Mouse (Mus musculus) G1E (cell line): ENCODE measurements around the gene Dmrt1. TPM values are rescaled to one million over a fixed set of nuclear protein-coding genes. Genes with fewer than 3 reads are reported as not detected.

Experiments
- ATAC-seq: 2 replicates; pipeline ENCODE4 v1.8.0; 2016; ENCODE audit warnings: mild to moderate bottlenecking; ENCODE audit not compliant: insufficient number of reproducible peaks, poor library complexity, low FRiP score, severe bottlenecking; ENCODE audit errors: extremely low read depth
- DNase-seq: peaks from one replicate; pipeline ENCODE4 v3.0.0; 2012; ENCODE audit warnings: low spot score
- H3K27me3 ChIP-seq: 2 replicates; pipeline ENCODE4 v1.6.1; 2012; ENCODE audit warnings: mild to moderate bottlenecking, low read length, inconsistent platforms; ENCODE audit not compliant: insufficient read depth
- H3K36me3 ChIP-seq: replicated peaks from 2 replicates; pipeline ENCODE3; 2012; ENCODE audit warnings: mild to moderate bottlenecking, inconsistent platforms
- H3K4me1 ChIP-seq: 2 replicates; pipeline ENCODE4 v1.6.1; 2012; ENCODE audit warnings: low read depth, low read length, inconsistent platforms, mixed read lengths; ENCODE audit not compliant: insufficient read depth
- H3K4me3 ChIP-seq: 2 replicates; pipeline ENCODE4 v1.5.1; 2012; ENCODE audit warnings: low read depth, mild to moderate bottlenecking, inconsistent platforms, low read length, moderate library complexity, mixed read lengths
- H3K9me3 ChIP-seq: replicated peaks from 2 replicates; pipeline ENCODE4 v1.6.1; 2012; ENCODE audit warnings: inconsistent platforms
- CTCF ChIP-seq: IDR thresholded peaks from 2 replicates; pipeline ENCODE4 v1.5.1; 2012; ENCODE audit warnings: low read depth, low read length, inconsistent platforms, mixed read lengths
- GATA1 ChIP-seq: IDR thresholded peaks from 2 replicates; pipeline ENCODE4 v1.6.1; 2012; ENCODE audit warnings: borderline replicate concordance, low read length, inconsistent platforms, mixed read lengths
- GATA2 ChIP-seq: IDR thresholded peaks from 2 replicates; pipeline ENCODE4 v1.6.1; 2012; ENCODE audit warnings: low read depth, low read length, inconsistent platforms, borderline replicate concordance
- POLR2AphosphoS5 ChIP-seq: IDR thresholded peaks from 2 replicates; pipeline ENCODE4 v1.6.1; 2012; ENCODE audit warnings: low read depth, low read length, inconsistent platforms; ENCODE audit not compliant: insufficient replicate concordance
- TAL1 ChIP-seq: conservative IDR thresholded peaks from 2 replicates; pipeline ENCODE4 v1.6.1; 2012; ENCODE audit warnings: low read depth, low read length, inconsistent platforms, mixed read lengths
- polyA plus RNA-seq: library from polyadenylated mRNA; stranded (reverse); fragments of >175 nt; gene quantifications from 2 replicates; pipeline ENCODE4 v1.2.3, GENCODE M21; 2012
- total RNA-seq, 2 experiments: library from RNA; stranded (forward) in 1 of 2; stranded (reverse) in 1 of 2; fragments of 200-1000 nt in 1 of 2; fragments of >200 nt in 1 of 2; fragmentation: Nextera tagmentation in 1 of 2; gene quantifications; 2 replicates each; pipeline ENCODE4 v1.2.3; 2014 to 2017

Gene Dmrt1
- total and polyA plus RNA-seq, 3 experiments: not detected

DNA sequence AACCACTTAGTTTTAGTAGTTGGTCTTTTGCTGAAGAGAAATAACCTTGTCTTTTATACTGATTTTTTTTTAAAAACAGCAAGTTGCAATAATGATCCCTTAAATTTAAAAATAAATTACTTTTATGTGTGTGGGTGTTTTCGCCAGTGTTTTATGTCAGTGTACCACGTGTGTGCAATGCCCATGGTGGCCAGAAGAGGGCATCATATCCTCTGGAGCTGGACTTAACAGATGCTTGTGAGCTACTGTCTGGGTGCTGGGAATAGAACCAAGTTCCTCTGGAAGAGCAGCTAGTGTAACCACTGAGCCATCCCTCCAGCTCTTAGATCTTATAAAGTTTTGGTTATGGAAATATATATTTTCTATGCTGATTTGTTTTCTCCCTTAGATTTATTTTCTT is 74.0 kb downstream of the Dmrt1 start:
- H3K36me3 ChIP-seq: no peaks in the 10 kb centered on the region
- ATAC-seq (no peak), DNase-seq (no peak)
- TF ChIP-seq GATA2: no peak
- no peak for TF ChIP-seq TAL1
- H3K27me3 ChIP-seq: no peaks in the 10 kb centered on the region
- no peak overlapping the region for H3K4me3 ChIP-seq
- no peaks in the 10 kb centered on the region for H3K4me1 ChIP-seq
- H3K9me3 ChIP-seq: peaks cover 49% of the 10 kb centered on the region

DNA sequence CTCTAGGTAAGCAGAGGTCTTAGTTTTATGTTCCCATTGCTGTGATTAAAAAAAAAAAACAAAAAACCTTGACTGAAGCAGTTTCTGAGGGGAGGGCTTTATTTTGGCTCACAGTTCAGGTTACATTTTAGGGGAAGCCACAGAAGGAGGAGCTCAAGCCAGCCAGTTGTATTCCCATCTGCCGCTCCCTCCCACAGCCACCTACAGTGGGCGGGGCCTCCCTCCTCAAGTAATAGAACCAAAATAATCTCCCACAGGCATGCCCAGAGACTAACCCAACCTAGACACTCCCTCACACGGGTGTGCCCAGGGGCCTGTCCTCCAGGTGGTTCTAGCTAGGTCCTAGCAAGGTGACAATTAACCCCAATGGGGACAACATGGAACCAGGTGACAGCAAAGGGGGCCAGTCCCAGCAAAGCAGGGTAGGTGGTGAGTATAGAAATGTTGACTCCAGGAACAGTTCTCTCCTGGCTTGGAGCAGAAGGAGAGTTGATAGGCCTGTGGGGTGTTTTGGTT is 92.4 kb downstream of the Dmrt1 start:
- Histone ChIP-seq H3K27me3 (no peaks in the 10 kb centered on the region), H3K4me3 (no peak overlapping the region), H3K36me3 (no peaks in the 10 kb centered on the region), H3K9me3 (peaks cover 45% of the 10 kb centered on the region), H3K4me1 (no peaks in the 10 kb centered on the region)
- DNase-seq (no peak), ATAC-seq (no peak)
- TF ChIP-seq POLR2AphosphoS5 (no peak), TAL1 (no peak), GATA2 (no peak), GATA1 (no peak), CTCF (no peak)

DNA sequence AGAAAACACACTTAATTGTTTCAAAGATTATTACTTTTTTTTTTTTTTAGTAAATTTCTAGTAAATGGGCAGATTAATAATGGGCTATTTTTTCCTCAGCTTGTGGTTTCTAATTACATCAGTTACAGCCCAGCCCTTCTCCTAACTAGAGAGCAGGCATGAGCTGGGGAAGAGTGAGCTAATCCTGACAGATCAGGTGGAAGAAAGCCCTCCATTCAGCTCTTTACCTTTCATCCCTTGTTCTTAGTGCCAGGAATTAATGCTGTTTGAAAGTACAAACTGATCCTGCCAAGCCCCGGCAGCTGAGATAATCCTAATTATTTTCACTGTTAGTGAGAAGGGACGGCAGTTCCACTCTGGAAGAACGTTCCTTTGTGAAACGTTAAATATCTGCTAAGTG is 93.2 kb downstream of the Dmrt1 start:
- no peaks in the 10 kb centered on the region for H3K4me1 ChIP-seq
- H3K4me3 ChIP-seq: no peak overlapping the region
- ATAC-seq (no peak), DNase-seq (no peak)
- TF ChIP-seq GATA2 (no peak), CTCF (no peak), GATA1 (no peak), TAL1 (no peak), POLR2AphosphoS5 (no peak)
- H3K36me3 ChIP-seq: no peaks in the 10 kb centered on the region
- H3K9me3 ChIP-seq: peaks cover 43% of the 10 kb centered on the region
- no peaks in the 10 kb centered on the region for H3K27me3 ChIP-seq

DNA sequence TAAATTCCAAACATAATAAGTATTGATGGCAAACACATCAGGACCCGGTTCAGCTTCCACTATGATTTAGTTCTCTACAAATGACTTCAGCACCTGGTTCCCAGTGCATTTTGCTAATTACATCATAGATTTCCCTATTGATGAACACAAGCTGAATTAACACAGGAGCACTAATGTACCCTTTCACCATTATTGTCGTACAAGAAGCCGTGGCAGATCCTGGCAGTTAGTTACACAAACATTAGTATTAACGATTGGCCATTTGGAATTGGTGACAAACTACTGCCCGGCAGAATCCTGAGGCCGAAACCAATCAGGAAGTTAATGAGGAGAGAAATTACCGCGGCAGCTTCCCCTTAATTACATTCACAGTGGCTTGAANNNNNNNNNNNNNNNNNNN is 96.5 kb downstream of the Dmrt1 start:
- H3K4me1 ChIP-seq: no peaks in the 10 kb centered on the region
- H3K9me3 ChIP-seq: peaks cover 51% of the 10 kb centered on the region
- H3K36me3 ChIP-seq: no peaks in the 10 kb centered on the region
- no peak for DNase-seq
- no peak for TF ChIP-seq TAL1
- TF ChIP-seq GATA1: no peak
- TF ChIP-seq CTCF: no peak
- no peak for TF ChIP-seq GATA2
- no peak for TF ChIP-seq POLR2AphosphoS5
- H3K4me3 ChIP-seq: no peak overlapping the region
- H3K27me3 ChIP-seq: no peaks in the 10 kb centered on the region
- ATAC-seq: no peak

DNA sequence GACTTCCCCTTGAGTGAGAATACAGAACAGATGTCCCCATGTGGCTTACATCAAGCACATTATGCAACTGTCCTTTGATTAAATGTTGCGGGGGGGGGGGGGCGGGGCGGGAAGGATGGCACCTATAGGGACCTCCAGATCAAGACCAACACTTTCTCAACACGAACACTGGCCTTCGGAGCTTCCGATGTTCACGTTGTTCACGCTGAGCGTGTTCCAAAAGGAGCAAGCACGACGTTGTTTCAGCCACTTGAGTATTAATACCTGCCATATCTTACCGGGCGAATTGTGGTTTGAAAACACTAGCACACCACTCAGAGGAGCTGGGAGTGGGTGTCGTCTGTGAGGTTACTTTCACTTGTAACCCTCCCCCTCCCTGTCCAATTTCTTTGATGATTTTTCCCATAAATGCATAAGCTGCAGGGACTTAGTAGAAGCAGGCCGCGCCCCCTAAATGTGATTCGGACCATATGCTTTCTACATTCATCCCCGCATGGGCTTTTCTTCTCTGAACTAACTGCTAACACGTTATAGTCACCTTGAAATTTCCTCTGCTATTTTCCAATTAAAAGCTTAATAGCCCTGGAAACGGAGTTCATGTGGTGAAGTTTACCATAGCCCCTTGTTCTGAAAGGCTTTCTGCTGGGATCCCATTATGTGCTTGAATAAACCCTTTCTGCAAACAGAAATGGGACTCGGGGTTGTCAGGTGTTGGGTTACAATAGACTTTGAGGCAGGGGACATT is 102.2 kb downstream of the Dmrt1 start:
- DNase-seq: no peak
- H3K4me3 ChIP-seq: no peak overlapping the region
- H3K27me3 ChIP-seq: no peaks in the 10 kb centered on the region
- ATAC-seq: no peak
- H3K9me3 ChIP-seq: peaks cover 73% of the 10 kb centered on the region
- H3K4me1 ChIP-seq: no peaks in the 10 kb centered on the region
- TF ChIP-seq GATA2 (no peak), TAL1 (no peak), GATA1 (no peak), CTCF (no peak), POLR2AphosphoS5 (no peak)
- H3K36me3 ChIP-seq: no peaks in the 10 kb centered on the region

DNA sequence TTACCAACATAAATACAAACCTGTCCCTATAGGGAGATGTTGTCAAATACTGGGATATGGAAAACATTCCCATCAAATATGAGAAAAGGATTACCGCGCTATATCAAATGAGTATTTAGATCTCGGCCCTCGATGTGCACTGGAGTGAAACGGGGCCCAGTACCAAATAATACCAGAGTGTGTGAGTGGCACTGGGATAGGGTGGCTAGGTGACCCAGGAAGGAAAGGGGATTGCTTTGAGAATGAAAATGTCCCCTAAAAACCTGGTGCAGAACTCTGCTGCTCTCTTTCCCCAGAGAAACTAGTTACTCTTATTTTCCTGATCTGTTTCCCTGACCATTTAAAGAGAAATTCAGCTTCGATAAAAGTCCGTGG is 102.8 kb downstream of the Dmrt1 start:
- H3K4me3 ChIP-seq: no peak overlapping the region
- H3K9me3 ChIP-seq: peaks cover 75% of the 10 kb centered on the region
- no peak for DNase-seq
- H3K27me3 ChIP-seq: no peaks in the 10 kb centered on the region
- TF ChIP-seq CTCF (no peak), GATA1 (no peak), GATA2 (no peak), TAL1 (no peak), POLR2AphosphoS5 (no peak)
- H3K4me1 ChIP-seq: no peaks in the 10 kb centered on the region
- H3K36me3 ChIP-seq: no peaks in the 10 kb centered on the region
- no peak for ATAC-seq
